Mouse (Mus musculus): ENCODE results near the gene Spop.

DNA sequence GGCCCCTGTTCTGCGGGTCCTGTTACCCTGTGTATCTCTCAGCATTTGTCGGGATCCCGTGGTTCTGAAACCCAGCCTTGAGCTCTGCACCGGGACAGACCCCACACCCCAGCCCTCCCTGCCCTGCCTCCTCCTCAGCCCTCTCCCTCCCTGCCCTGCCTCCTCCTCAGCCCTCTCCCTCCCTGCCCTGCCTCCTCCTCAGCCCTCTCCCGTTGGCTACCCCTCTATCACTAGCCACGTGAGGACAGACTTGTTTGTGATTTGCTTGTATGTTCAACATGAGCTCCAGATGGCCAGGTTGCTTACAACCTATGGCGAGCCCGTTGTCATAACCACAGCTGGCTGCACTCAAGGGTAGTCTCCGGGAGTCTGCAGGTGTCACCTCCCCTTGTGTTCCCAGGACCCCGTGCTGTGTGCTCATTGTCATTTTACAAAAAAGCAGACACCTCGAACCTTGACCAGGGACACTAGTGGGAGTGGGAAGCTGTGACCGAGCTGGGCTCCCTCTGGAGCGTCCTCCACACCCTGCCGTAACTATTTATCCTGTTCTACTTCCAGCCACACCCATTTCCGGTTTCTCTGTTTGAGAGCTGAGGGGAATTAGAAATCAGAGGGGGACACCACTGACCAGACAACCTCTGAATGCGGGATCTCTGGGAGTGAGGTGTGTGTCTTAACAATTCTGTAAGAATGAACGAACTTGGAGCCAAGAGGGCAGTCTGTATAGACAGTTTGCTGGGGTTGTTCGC, 126.9 kb downstream of the Spop start:
- TF ChIP-seq POLR2A (IDR thresholded peaks at IDR 0.05; ENCODE audit: control insufficient read depth, low read depth, low read length) (no peak), CTCF (IDR thresholded peaks at IDR 0.05; ENCODE audit: control insufficient read depth, insufficient read depth, insufficient replicate concordance, low read depth, low read length) (no peak)
